Mouse (Mus musculus) lung, embryonic 15.5 days (tissue): ENCODE measurements around the gene Gm13199. TPM values are rescaled to one million over a fixed set of nuclear protein-coding genes. Genes with fewer than 3 reads are reported as not detected.

Experiments used
- polyA plus RNA-seq: library from polyadenylated mRNA; unstranded; fragments of >200 nt; fragmentation: Nextera tagmentation; extraction: Ambion mirVana; gene quantifications from 2 replicates; pipeline ENCODE4 v1.2.1, GENCODE M21; 2015

The Gm13199 gene
- polyA plus RNA-seq, 1 experiment from 2014 or later: 0.91 TPM

Other genes with a start within 250 kb of the Gm13199 start
- gene Camk1d, start 148.4 kb downstream of the Gm13199 start, polyA plus RNA-seq: 1.6 and 2.5 TPM in 2 replicates
- 77.2 and 83.9 TPM in 2 replicates for gene Nudt5, start 17.9 kb downstream of the Gm13199 start, polyA plus RNA-seq
- gene Cdc123, start 17.8 kb downstream of the Gm13199 start, polyA plus RNA-seq: 300 and 302 TPM in 2 replicates
- 60.6 and 62.7 TPM in 2 replicates for gene Sec61a2, start 32.5 kb upstream of the Gm13199 start, polyA plus RNA-seq
- gene Dhtkd1, start 79.9 kb upstream of the Gm13199 start, polyA plus RNA-seq: 3.0 and 3.2 TPM in 2 replicates
- gene Upf2, start 88.5 kb upstream of the Gm13199 start, polyA plus RNA-seq: 7.6 and 9.0 TPM in 2 replicates